Mouse (Mus musculus) lung, embryonic 14.5 days (tissue): ENCODE measurements around the gene Lpar1. TPM values are rescaled to one million over a fixed set of nuclear protein-coding genes. Genes with fewer than 3 reads are reported as not detected.

Experiments used
- ATAC-seq: fragments of 200-750 bp; cut with Nextera tagmentation; 2 replicates; pipeline ENCODE4 v1.8.0; 2017; ENCODE audit warnings: mild to moderate bottlenecking, moderate TSS enrichment, moderate library complexity; ENCODE audit not compliant: insufficient read depth
- DNase-seq: peaks from one replicate; pipeline ENCODE4 v3.0.0-alpha.2; 2015
- H3K27ac ChIP-seq: fragments of 300-500 bp; sonication (generic); 2 replicates; pipeline ENCODE4 v1.5.1; 2014; ENCODE audit warnings: low read depth, mild to moderate bottlenecking, moderate library complexity
- H3K27me3 ChIP-seq: fragments of 300-500 bp; sonication (generic); 2 replicates; pipeline ENCODE4 v1.6.1; 2014; ENCODE audit warnings: low read length, control low read depth; ENCODE audit not compliant: insufficient read depth
- H3K36me3 ChIP-seq: fragments of 300-500 bp; sonication (generic); 2 replicates; pipeline ENCODE4 v1.6.1; 2014; ENCODE audit warnings: control low read depth; ENCODE audit not compliant: insufficient read depth
- H3K4me1 ChIP-seq: fragments of 300-500 bp; sonication (generic); 2 replicates; pipeline ENCODE4 v1.6.1; 2014; ENCODE audit warnings: antibody characterized with exemption, control low read depth; ENCODE audit not compliant: insufficient read depth
- H3K4me2 ChIP-seq: fragments of 300-500 bp; sonication (generic); 2 replicates; pipeline ENCODE4 v1.6.1; 2014; ENCODE audit warnings: mild to moderate bottlenecking
- H3K4me3 ChIP-seq: fragments of 300-500 bp; sonication (generic); 2 replicates; pipeline ENCODE4 v1.5.1; 2014; ENCODE audit warnings: low read depth, low read length
- H3K9ac ChIP-seq: fragments of 300-500 bp; sonication (generic); 2 replicates; pipeline ENCODE4 v1.6.1; 2014
- H3K9me3 ChIP-seq: fragments of 300-500 bp; sonication (generic); 2 replicates; pipeline ENCODE4 v1.6.1; 2016; ENCODE audit warnings: low read depth, low read length, control low read depth
- CTCF ChIP-seq: IDR thresholded peaks from 2 replicates; pipeline ENCODE4 v1.5.1; 2016; ENCODE audit warnings: antibody characterized with exemption, low read depth
- WGBS: fragments of 180-500 bp; shearing (Covaris S2); extraction: QIAGEN DNeasy Blood & Tissue Kit; methylation state at CpG from one replicate; pipeline ENCODE4 v1.1.7; 2014; 5-methylcytosine and 5-hydroxymethylcytosine counted together
- polyA plus RNA-seq: library from polyadenylated mRNA; unstranded; fragments of >200 nt; fragmentation: Nextera tagmentation; extraction: Ambion mirVana; gene quantifications from 2 replicates; pipeline ENCODE4 v1.2.1, GENCODE M21; 2014

Gene Lpar1
- polyA plus RNA-seq, 1 experiment from 2014 or later = 30.3 TPM

GRCm38 (mm10) chr4:58462586-58462985, 91.1 kb downstream of the Lpar1 start:
- Histone ChIP-seq H3K36me3 (no peaks in the 10 kb centered on the region), H3K9ac (no peak overlapping the region), H3K4me1 (no peaks in the 10 kb centered on the region), H3K4me2 (no peak overlapping the region), H3K27ac (no peak overlapping the region), H3K9me3 (no peaks in the 10 kb centered on the region), H3K4me3 (no peak overlapping the region), H3K27me3 (no peaks in the 10 kb centered on the region)
- no peak for ATAC-seq
- no peak for DNase-seq
- TF ChIP-seq CTCF = no peak
- WGBS = 73% methylated on average over 2 of the region's 2 CpGs

- no peak for TF ChIP-seq CTCF
- peak; percentile 65 for DNase-seq
- 23% methylated on average over 4 of the region's 4 CpGs for whole genome bisulfite sequencing
- Histone ChIP-seq H3K27me3 (no peaks in the 10 kb centered on the region), H3K27ac (peak overlapping the region; percentile 21; the same call in 1 of the 2 replicates), H3K4me3 (no peak overlapping the region), H3K9ac (no peak overlapping the region), H3K9me3 (no peaks in the 10 kb centered on the region), H3K4me2 (no peak overlapping the region), H3K36me3 (no peaks in the 10 kb centered on the region), H3K4me1 (peaks cover 10% of the 10 kb centered on the region)
- peak; percentile 74; the same call in 1 of the 2 replicates for ATAC-seq
These were observed 100.4 kb downstream of the Lpar1 start for GRCm38 (mm10) chr4:58453334-58453733.

GRCm38 (mm10) chr4:58448825-58449224, 104.9 kb downstream of the Lpar1 start:
- no peaks in the 10 kb centered on the region for H3K9me3 ChIP-seq
- no peak overlapping the region for H3K27ac ChIP-seq
- no peak overlapping the region for H3K4me2 ChIP-seq
- 90% methylated on average over 3 of the region's 3 CpGs for WGBS
- no peak for ATAC-seq
- DNase-seq = no peak
- H3K27me3 ChIP-seq = no peaks in the 10 kb centered on the region
- no peak for TF ChIP-seq CTCF
- H3K36me3 ChIP-seq = no peaks in the 10 kb centered on the region
- peaks cover 3% of the 10 kb centered on the region; the same call in 1 of the 2 replicates for H3K4me1 ChIP-seq
- no peak overlapping the region for H3K9ac ChIP-seq
- H3K4me3 ChIP-seq = no peak overlapping the region

GRCm38 (mm10) chr4:58447841-58448240, 105.9 kb downstream of the Lpar1 start:
- DNase-seq (no peak), ATAC-seq (no peak)
- Histone ChIP-seq H3K36me3 (no peaks in the 10 kb centered on the region), H3K27ac (no peak overlapping the region), H3K9me3 (no peaks in the 10 kb centered on the region), H3K4me1 (no peaks in the 10 kb centered on the region), H3K4me3 (no peak overlapping the region), H3K4me2 (no peak overlapping the region), H3K9ac (no peak overlapping the region), H3K27me3 (no peaks in the 10 kb centered on the region)
- WGBS = 65% methylated on average over 7 of the region's 7 CpGs
- TF ChIP-seq CTCF = no peak

- H3K9ac ChIP-seq = no peak overlapping the region
- no peak overlapping the region for H3K27ac ChIP-seq
- DNase-seq (no peak), ATAC-seq (no peak)
- H3K4me2 ChIP-seq = no peak overlapping the region
- no peak for TF ChIP-seq CTCF
- H3K4me1 ChIP-seq = no peaks in the 10 kb centered on the region
- H3K27me3 ChIP-seq = no peaks in the 10 kb centered on the region
- no peaks in the 10 kb centered on the region for H3K9me3 ChIP-seq
- no peak overlapping the region for H3K4me3 ChIP-seq
- no peaks in the 10 kb centered on the region for H3K36me3 ChIP-seq
- 66% methylated on average over 6 of the region's 6 CpGs for WGBS
These were observed 107.9 kb downstream of the Lpar1 start for GRCm38 (mm10) chr4:58445846-58446245.

- Histone ChIP-seq H3K4me3 (no peak overlapping the region), H3K36me3 (no peaks in the 10 kb centered on the region), H3K27ac (no peak overlapping the region), H3K9me3 (no peaks in the 10 kb centered on the region), H3K27me3 (no peaks in the 10 kb centered on the region), H3K4me1 (no peaks in the 10 kb centered on the region), H3K4me2 (no peak overlapping the region), H3K9ac (no peak overlapping the region)
- ATAC-seq (no peak), DNase-seq (no peak)
- 39% methylated on average over 5 of the region's 5 CpGs for WGBS
- no peak for TF ChIP-seq CTCF
These were observed 111.4 kb downstream of the Lpar1 start for GRCm38 (mm10) chr4:58442338-58442737.

GRCm38 (mm10) chr4:58438654-58439053, 115.0 kb downstream of the Lpar1 start:
- Histone ChIP-seq H3K9ac (no peak overlapping the region), H3K4me1 (no peaks in the 10 kb centered on the region), H3K27ac (no peak overlapping the region), H3K27me3 (no peaks in the 10 kb centered on the region), H3K36me3 (peaks cover 3% of the 10 kb centered on the region; the same call in 1 of the 2 replicates), H3K9me3 (no peaks in the 10 kb centered on the region), H3K4me2 (no peak overlapping the region), H3K4me3 (no peak overlapping the region)
- no peak for DNase-seq
- no peak for TF ChIP-seq CTCF
- 77% methylated on average over 7 of the region's 7 CpGs for WGBS
- ATAC-seq = no peak

GRCm38 (mm10) chr4:58437271-58437670, 116.4 kb downstream of the Lpar1 start:
- Histone ChIP-seq H3K4me2 (no peak overlapping the region), H3K27ac (no peak overlapping the region), H3K4me1 (no peaks in the 10 kb centered on the region), H3K9ac (no peak overlapping the region), H3K9me3 (no peaks in the 10 kb centered on the region), H3K27me3 (no peaks in the 10 kb centered on the region), H3K4me3 (no peak overlapping the region), H3K36me3 (peaks cover 3% of the 10 kb centered on the region; the same call in 1 of the 2 replicates)
- 84% methylated on average over 15 of the region's 15 CpGs for WGBS
- DNase-seq (no peak), ATAC-seq (no peak)
- no peak for TF ChIP-seq CTCF
